Mouse (Mus musculus) adrenal gland, postnatal 36 days (tissue): ENCODE data around the gene Mrtfa. TPM values are rescaled to one million over a fixed set of nuclear protein-coding genes. Genes with fewer than 3 reads are reported as not detected.
"Not testable (repeated sequence)": the region's sequence is repeated elsewhere in the genome, so short reads cannot be mapped to it uniquely, and the experiment has no call there.

Source experiments
- DNase-seq, 2 experiments: peaks; one replicate each; pipeline ENCODE4 v3.0.0; 2021; ENCODE audit warnings: mixed read lengths in 1 of 2
- long read RNA-seq, 2 experiments: library from polyadenylated mRNA; stranded (forward); transcript quantifications; one replicate each; pipeline ENCODE4 v2.0.0; 2021; ENCODE audit warnings: borderline sequencing depth in 2 of 2
- total RNA-seq, 2 experiments: library from RNA; stranded (reverse); gene quantifications; 2 replicates each; pipeline ENCODE4 v1.2.3; 2021

Gene Mrtfa
- 10 to 100 TPM; 28.6 to 31.0 TPM for total RNA-seq
- long read RNA-seq, experiment 1, full-length matches to known transcripts: 2 of 9 reads
- long read RNA-seq, experiment 1, partial matches to known transcripts: 3 of 9 reads
- long read RNA-seq, experiment 1, other reads (novel, unspliced or antisense): 4 of 9 reads
- long read RNA-seq, experiment 2, full-length matches to known transcripts: 2 of 5 reads
- long read RNA-seq, experiment 2, partial matches to known transcripts: 3 of 5 reads
- long read RNA-seq, experiment 2, other reads (novel, unspliced or antisense): 0 of 5 reads

- peak; percentile 99 to 100 for DNase-seq
Measured at GRCm38 (mm10) chr15:81190630-81191178, at the start of gene Mrtfa. Gene Mrtfa (minus strand): TSS chr15:81190757.

DNA sequence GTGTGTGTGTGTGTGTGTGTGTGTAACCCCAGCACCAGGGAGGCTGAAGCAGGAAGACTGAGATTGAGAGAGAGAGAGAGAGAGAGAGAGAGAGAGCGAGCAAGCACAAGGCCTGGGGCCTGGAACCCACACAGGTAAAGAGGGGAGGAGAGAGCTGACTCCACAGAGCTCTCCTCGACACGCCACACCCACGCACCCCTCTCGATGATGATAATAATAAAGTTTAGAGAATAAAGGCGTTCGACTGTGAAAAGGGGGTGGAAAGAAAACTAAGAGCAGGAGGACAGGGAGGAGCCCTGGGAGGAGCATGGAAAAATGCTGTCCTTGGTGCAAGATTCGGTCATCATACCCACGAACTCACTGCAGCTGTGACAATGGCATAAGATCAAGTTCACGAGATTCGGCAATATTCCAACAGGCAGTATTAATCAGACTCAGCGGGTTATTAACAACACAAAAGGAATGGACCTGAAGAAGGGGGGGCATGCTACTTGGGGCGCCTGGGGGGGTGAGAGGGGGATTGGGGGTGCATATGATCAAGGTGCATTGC lies 49.3 kb upstream of the Mrtfa start:
- peak; percentile 52 to 57 for DNase-seq

DNA sequence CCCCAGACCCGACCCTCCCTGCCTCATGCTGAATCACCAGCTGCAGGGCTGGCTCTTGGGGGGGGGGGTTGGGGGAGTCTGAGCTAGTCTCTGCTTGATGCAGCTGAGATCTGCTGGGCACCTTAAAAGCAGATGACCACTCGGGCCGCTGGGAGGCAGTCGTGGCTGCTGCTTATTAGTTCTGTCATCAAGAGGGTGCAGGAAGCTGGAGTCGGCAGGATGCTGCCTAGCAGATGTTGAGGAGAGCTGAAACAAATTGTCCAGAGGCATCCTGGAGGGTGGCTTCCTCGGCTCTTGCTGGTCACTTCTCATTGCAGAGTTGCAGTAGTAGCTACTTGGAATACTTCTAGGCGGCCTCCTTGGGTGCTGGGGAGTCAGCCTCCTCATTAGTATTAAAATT lies 48.7 kb upstream of the Mrtfa start:
- DNase-seq: peak; percentile 67 to 70

DNA sequence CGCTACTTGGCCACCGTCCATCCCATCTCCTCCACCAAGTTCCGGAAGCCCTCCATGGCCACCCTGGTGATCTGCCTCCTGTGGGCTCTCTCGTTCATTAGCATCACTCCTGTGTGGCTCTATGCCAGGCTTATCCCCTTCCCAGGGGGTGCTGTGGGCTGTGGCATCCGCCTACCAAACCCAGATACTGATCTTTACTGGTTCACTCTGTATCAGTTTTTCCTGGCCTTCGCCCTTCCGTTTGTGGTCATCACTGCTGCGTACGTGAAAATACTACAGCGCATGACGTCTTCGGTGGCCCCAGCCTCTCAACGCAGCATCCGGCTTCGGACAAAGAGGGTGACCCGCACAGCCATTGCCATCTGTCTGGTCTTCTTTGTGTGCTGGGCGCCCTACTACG lies 46.9 kb upstream of the Mrtfa start:
- no peak for DNase-seq

DNA sequence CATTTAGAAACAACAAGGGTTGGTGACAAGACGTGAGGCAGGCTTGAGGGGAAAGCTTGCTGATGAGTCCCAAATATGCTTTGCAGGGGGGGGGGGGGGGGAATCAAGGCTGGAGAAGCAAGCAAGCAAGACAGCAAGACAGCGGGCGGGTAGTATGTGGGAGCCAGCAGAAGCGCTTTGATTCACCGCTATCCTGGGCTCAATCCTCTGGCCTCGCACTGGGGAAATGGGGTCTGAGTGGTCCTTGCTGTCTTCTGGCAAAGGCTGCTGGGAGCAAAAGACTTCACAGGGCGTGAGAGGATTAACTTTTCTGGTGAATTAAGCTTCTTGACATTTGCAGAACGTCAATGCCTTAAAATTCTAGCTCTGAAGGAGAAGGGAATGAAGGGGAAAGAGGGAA lies 45.5 kb upstream of the Mrtfa start:
- no peak for DNase-seq

DNA sequence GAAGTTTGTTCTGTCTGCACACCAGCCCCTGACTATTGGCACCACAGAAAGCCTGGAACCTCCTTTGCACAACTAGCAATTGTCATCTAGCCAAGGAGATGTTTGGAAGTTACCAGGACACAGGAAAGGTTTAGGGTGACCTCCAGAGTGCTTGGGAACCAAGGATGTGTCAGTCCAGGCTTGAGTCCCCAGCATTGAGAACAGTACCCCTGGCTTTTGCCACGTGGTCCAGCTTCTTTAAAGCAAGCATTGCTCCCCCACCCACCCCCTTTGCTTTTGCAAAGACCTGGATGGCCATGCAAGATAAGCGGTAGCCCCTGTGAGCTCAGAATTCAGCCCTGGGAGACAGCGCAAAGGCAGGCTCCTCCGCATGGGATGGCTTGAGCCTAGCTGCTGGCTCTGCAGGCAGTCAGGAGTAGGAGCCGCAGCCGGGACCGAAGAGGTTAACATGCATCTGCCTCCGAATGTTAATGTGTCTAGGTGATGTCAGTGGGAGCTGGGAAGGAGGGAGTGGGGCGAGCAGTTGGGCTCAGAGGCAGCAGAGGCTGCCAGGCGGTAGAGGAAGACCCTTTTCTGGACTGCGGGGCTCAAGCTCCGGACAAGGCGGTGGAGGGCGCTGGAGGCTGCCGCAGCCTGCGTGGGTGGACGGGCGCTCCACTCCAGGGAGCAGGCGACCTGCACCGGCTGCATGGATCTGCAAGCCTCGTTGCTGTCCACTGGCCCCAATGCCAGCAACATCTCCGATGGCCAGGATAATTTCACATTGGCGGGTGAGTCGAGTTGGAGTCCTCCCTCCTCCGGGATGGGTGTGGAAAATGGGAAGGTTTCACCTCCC lies 44.7 kb upstream of the Mrtfa start, which contains the start of gene Mchr1:
Mchr1 (plus strand) TSS at position 414 of the 835 bp plus-strand sequence.
- DNase-seq: peak; percentile 70 to 71

GRCm38 (mm10) chr15:81231325-81231724 lies 40.8 kb upstream of the Mrtfa start:
- DNase-seq: no peak

GRCm38 (mm10) chr15:81229791-81230190 lies 39.2 kb upstream of the Mrtfa start:
- no peak for DNase-seq

GRCm38 (mm10) chr15:81228258-81228657 lies 37.7 kb upstream of the Mrtfa start:
- no peak for DNase-seq

DNA sequence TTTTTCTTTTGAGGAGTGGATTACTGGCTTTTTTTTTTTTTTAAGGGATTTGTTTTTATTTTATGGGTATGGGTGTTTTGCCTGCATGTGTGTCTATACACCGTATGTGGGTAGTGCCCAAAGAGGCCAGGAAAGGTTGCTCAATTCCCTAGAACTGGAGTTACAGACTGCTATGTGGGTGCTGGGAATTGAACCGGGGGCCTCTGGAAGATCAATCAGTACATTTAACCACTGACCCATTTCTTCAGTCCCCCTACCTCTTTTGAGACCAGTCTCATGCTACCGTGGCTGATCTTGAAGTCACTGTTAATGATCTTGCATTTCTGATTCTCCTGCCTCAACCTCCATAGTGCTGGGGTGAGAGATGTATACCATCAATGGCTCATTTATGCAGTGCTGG lies 36.7 kb upstream of the Mrtfa start:
- DNase-seq: no peak

DNA sequence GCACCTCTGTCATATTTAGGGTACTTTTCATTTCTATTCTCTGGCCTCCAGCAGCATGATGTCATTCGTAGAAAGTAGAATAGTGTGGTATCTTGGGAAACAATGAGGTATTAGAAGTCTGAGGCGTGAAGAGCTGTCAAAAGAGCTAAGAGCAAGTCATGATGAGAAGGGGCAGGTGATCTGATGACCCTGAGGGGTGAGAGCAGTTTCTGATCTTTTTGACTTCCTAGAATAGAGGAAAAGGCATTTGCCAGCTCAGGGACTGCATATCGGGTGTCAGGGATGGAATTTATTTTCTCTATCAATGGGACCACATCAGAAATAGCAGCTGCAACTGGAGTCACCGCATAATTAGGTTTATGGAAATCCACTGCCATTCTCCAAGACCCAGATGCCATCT lies 36.2 kb upstream of the Mrtfa start:
- DNase-seq: no peak

DNA sequence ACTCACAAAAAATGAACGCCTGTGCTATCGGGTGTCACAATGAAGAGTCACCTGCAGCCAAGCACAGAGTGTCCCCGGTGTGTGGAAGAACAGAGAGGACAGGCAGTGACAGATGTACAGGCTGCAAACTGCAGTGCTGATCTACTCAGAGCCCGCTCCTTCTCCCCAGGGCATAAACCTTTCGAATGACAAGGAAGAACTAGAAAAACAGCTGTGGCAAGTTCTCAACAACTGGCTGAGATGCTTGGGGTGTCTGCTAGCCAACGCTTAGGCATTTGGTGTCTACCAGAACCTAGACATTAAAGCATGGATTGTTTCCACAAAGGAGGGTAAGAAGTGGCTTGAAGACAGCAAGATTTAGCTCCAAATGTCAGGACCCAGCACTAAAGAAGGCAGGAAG lies 35.2 kb upstream of the Mrtfa start:
- no peak for DNase-seq

GRCm38 (mm10) chr15:81225016-81225415 lies 34.5 kb upstream of the Mrtfa start:
- no peak for DNase-seq

- DNase-seq: no peak
Measured at GRCm38 (mm10) chr15:81221446-81221845, 30.9 kb upstream of the Mrtfa start.

DNA sequence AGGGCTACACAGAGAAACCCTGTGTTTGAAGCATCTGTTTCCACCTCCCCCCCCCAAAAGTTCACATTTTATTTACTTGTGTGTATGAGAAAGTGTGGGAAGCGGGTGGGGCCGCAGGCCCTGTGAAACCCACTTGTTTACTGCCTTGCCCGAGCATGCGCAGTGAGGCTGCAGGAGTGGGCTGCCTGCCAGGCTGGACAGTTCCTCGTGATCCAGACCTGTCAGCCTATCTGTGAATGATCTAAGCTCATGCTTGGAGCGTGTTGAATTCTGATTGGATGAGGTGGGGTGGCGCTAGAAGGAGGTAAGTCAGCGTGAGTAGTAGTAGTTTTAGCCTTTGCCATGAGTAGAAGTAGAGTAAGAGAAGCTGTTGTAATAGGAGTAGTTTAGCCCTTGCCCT lies 29.5 kb upstream of the Mrtfa start:
- DNase-seq: not testable (repeated sequence)

GRCm38 (mm10) chr15:81219054-81219453 lies 28.5 kb upstream of the Mrtfa start:
- no peak for DNase-seq

- DNase-seq: no peak
Measured at GRCm38 (mm10) chr15:81216906-81217653, 26.5 kb upstream of the Mrtfa start.

- DNase-seq: peak; percentile 72 to 75
Measured at GRCm38 (mm10) chr15:81212976-81213375, 22.4 kb upstream of the Mrtfa start.

DNA sequence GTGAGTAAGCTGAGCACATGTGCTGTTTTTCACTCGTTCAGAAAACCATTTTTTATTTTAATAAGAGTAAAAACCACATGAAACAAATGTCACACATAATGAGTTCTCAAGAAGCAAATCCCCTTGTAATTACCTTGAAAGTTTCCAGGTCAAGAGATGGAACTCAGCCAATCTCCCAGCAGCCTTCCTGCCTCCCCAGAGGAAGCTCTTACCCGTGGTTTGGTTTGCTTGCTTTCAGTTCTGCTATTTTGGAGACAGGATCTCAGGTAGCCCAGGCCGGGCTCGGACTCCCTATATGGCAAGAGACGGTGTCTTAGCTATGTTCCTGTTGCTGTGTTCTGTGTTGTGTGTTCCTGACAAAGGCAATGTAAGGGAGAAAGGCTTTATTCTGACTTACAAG lies 19.9 kb upstream of the Mrtfa start:
- DNase-seq: no peak

- DNase-seq: no peak
Measured at GRCm38 (mm10) chr15:81202462-81202861, 11.9 kb upstream of the Mrtfa start.

DNA sequence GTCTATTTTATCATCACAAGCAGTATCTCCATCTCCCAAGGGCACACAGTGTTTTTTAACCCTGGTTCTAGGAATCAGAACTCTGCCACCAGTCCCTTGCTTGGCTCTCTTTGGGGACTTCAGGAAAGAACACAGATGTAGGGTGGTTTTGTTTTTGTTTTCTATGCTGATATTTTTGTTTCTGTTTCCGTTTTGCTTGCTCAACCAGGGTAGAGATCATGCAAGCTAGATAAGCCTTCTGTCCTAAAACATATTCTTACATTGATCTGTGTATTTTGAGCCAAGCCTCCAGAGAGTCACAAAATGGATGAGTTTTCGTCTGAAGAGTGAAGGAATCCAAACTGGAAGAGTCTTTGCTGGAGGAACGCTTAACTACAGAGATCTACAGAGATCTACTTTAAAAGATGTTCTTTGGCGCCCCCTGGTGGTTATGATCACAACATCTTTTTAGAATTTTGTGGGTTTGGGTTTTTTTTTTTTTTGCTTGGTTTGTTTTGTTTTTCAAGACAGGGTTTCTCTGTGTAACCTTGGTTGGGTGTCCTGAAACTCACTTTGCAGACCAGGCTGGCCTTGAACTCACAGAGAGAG lies 8.9 kb upstream of the Mrtfa start:
- DNase-seq: peak; percentile 63 to 82

DNA sequence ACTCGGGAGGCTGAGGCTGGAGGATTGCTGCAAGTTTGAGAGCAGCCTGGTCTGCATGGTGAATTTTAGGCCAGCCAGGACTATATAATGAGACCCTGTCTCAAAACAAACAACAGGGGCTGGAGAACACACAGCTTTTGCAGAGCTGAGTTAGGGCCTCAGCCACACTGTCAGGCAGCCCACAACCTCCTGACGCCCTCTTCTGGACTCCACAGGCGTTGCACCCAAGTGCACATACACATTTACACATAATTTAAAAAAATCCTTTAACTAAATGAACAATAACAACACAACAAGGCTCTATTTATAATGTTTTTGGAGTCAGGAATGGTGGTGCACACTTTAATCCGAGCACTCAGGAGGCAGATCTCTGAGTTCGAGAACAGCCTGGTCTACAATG lies 7.9 kb upstream of the Mrtfa start:
- no peak for DNase-seq
